Mouse (Mus musculus): ENCODE results near the gene Sh2d1b1.
"Not testable (repeated sequence)": the region's sequence is repeated elsewhere in the genome, so short reads cannot be mapped to it uniquely, and the experiment has no call there.

Sh2d1b1 gene

GRCm38 (mm10) chr1:170277016-170277415 is at the start of gene Sh2d1b1:
Gene Sh2d1b1 (plus strand): TSS chr1:170277320.
- peak in 1 of 2 experiments; percentile 10 for DNase-seq

- not testable (repeated sequence) for DNase-seq
These were observed 44.4 kb upstream of the Sh2d1b1 start, which contains the start of gene Sh2d1b2 for GRCm38 (mm10) chr1:170232688-170233087. Gene Sh2d1b2 (plus strand): TSS chr1:170232749.

DNA sequence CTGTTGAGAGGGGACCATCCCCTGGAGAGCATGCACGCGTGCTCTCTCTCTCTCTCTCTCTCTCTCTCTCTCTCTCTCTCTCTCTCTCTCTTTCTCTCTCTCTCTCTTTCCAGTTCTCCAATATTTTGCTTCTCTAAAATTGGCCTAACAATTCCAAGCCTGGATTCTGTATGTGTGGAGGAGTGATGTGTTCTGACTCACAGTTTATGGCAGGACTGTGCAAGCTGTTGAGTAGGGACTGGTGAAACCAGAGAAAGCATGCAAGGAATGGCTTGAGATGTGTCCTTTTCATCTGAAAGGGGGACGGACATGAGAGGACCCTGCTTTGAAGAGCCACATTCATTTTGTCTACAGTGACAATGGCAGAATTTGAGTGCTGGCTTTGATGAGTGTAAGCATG is 32.1 kb upstream of the Sh2d1b1 start:
- DNase-seq: no peak

GRCm38 (mm10) chr1:170254893-170255559 is 22.1 kb upstream of the Sh2d1b1 start:
- no peak for DNase-seq

DNA sequence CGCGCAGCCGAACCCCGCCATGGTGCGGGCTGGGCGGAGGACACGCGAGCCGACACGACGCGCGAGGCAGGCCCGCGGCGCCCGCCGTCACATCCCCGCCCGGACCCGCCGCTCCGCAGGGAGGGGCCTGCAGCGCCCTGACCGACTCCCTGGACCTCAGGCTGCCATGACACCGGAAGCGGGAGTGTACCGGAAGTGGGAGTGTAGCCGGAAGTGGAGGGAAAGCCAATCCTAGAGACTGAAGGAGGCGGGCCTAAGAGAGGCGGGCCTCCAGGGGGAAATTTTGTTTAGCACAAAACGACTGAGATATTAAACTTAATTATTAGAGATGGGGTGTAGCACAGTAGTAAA is 21.6 kb upstream of the Sh2d1b1 start:
- peak; percentile 87 to 91 for DNase-seq

DNA sequence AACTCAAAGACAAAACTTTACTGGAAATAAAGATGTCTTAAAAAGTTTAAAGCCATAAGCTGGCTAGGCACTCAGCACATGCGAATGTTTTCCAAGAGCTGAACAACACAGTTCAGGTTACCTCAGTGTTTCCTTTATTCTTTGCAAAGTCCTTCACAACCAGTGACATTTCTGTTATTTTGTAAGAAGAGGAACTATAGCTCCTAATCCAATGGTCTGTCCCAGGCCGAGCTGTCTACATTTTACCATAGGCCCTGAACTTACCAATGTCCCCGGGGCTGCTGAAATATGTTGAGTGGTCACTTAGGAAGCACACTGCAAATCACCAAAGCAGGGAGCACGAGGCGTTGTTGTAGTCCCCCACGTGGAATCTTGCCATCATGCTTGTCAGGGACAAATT is 6.8 kb upstream of the Sh2d1b1 start:
- DNase-seq: no peak

DNA sequence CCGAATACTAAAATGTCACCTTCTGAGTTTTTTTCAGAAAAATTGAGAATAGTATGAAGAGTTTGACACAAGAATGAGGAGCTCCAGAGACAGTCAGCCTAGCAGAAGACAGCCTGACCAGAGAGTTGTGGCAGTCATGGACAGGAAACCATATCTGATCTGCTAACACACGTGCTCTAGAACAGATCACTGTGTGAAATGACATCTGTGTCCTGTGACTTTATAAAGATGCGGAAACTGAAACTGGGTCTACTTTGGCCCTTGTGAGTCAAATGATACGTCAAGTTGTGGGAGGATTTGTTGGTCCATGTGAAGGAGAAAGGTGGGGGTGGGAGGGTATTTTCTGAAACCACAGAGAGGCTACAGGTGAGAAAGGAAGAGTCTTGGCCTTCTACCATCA is 6.4 kb upstream of the Sh2d1b1 start:
- DNase-seq: no peak

- DNase-seq: no peak
These were observed 3.9 kb upstream of the Sh2d1b1 start for GRCm38 (mm10) chr1:170273252-170273651.

GRCm38 (mm10) chr1:170282415-170283129 is 5.5 kb downstream of the Sh2d1b1 start:
- DNase-seq: peak; percentile 16 to 18

DNA sequence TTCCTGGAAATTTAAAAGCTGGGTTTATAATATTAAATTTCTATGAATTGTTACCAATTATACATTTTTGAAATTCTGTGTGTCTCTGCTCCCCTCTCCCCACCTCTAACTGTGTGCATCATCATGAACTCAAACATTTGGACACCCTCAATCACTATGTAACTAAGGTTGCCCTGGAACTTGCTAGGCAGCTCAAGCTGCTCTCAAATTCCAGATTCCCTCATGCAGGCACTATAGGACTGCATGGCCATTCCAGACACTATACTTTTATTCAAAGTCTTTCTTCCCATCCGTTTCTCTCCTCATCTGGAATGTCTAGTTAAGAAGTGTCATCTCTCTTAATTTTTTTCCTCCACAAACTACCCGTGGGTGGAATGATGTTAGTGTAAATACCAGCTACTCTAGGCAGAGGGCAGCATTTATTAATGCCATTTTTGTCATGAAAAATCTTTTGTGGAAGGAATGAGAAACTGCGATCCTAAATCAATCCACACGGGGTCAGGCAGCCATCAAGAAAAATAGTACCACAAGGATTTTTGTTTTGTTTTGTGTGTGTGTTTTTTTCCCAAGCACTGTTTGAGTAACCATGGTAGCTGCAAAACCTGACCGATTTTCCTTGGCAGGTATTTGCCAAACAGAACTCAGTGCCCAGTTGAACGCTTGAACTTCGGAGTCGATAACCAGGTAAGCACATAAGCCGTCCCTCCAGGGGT is 15.3 kb downstream of the Sh2d1b1 start:
- peak; percentile 27 to 47 for DNase-seq

- DNase-seq: no peak
These were observed 16.1 kb downstream of the Sh2d1b1 start for GRCm38 (mm10) chr1:170293257-170293656.

GRCm38 (mm10) chr1:170294786-170295570 is 17.9 kb downstream of the Sh2d1b1 start:
- DNase-seq: no peak

- DNase-seq: no peak
These were observed 22.4 kb downstream of the Sh2d1b1 start for GRCm38 (mm10) chr1:170299496-170299895.

DNA sequence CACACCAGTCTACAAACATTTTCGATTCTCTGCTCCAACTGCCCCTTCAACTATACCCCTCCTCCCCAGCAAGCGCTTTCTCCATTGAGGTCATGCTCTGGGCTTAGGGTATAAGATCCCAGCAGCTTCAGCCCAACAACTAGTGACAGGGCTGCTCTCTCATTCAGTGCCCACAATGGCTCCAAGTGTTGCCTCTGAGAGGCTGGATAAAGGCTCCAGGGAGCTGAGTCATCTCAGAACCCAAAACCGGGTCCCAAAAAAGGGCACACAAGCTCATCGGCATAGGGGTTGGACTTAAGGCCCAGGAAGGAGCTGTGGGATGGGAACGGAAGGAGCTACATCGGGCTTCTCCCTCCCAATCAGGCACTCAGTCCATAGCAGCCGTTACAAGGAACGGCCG is 24.6 kb downstream of the Sh2d1b1 start:
- DNase-seq: no peak

- no peak for DNase-seq
These were observed 25.3 kb downstream of the Sh2d1b1 start for GRCm38 (mm10) chr1:170302456-170302855.

DNA sequence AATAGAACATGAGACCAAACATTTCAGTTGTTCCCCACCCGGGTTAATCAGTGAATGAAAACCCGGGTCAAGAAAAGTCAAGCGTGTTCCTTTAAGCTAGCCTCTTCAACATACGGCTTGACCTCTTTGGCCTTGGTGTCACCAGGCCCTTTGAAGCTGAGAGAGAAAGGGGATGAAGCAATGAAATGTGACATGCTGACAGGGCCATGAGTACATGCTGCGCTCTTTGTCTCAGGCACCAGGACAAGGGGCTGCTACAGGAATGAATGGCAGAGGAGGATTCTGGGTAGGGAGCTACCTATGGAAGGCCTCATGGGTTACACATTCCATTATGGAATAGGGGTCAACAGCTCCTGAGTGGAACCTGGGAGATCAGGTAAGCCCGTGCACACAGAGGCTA is 26.0 kb downstream of the Sh2d1b1 start:
- DNase-seq: no peak

- DNase-seq: no peak
These were observed 27.9 kb downstream of the Sh2d1b1 start for GRCm38 (mm10) chr1:170305002-170305401.

DNA sequence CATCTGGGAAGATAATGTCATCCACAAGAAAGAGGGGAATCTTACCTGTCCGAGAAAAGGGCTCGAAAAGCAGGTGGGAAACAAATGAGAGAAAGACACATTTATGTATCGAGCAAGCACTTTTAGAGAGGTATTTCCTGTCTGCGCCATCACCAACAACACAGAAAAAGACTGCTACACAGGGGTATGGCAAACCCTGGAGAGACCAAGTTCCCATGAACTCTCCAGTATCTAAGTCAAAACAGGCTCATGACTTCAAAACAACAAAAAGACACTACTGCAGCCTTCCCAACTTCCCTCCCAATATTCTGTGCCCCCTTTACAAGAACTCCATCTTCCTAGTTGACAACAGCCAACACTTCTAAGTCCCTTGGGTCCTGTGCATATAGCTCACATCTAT is 29.1 kb downstream of the Sh2d1b1 start, which contains the start of gene Gm7694:
Gm7694 (minus strand) TSS at position 101 of the 400 bp plus-strand sequence.
- DNase-seq: no peak

- DNase-seq: no peak
These were observed 31.4 kb downstream of the Sh2d1b1 start, which contains the start of gene Spata46 for GRCm38 (mm10) chr1:170308503-170308902. Gene Spata46 (plus strand): TSS chr1:170308803.

GRCm38 (mm10) chr1:170311431-170311830 is 34.3 kb downstream of the Sh2d1b1 start:
- no peak for DNase-seq

DNA sequence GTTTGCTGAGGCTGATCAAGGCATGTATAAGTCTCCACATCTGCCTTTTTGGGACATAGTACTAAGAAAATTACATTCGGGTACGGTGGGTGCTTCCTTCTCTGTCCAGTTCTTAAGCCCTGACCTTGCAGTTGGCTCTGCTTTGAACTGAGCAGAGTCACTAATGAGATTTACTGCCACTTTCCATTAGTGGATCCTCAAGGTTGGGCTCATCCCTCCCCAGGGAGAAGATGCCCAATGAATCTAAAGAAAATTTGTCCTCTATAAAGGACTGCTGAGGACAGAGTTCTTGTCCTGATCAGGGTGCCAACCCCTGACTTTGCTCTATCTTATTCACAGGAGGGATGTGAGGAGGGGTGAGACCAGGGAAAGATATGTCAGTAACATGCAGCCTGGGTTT is 44.9 kb downstream of the Sh2d1b1 start:
- DNase-seq: no peak

DNA sequence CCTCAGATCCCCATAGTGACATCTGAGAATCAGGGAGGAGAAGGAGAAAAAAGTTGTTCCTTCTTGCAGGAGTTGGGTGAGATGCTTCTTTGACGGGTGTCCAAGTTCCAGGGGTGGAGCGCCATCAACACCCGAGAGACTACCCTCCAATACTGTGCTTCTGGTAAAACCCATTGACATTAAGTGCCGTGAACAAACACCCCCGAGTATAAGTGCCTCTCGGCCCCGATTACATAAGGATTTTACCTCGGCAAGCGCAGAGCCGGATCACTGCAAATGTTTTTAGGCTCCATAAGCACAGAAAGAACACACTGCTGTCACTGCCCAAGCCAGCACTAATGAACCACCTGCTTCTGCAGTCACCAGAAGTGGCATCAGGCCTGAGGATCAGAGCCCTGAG is 45.9 kb downstream of the Sh2d1b1 start:
- DNase-seq: peak; percentile 60 to 78

GRCm38 (mm10) chr1:170324312-170324711 is 47.2 kb downstream of the Sh2d1b1 start:
- peak in 1 of 2 experiments; percentile 16 for DNase-seq

Data from lung, adult 18-20 months (tissue).